Mouse (Mus musculus): ENCODE measurements around the gene Sprn. TPM values are rescaled to one million over a fixed set of nuclear protein-coding genes. Genes with fewer than 3 reads are reported as not detected.

Sprn gene
- polyA plus RNA-seq, 2 experiments = 0.14 to 0.24 TPM

DNA sequence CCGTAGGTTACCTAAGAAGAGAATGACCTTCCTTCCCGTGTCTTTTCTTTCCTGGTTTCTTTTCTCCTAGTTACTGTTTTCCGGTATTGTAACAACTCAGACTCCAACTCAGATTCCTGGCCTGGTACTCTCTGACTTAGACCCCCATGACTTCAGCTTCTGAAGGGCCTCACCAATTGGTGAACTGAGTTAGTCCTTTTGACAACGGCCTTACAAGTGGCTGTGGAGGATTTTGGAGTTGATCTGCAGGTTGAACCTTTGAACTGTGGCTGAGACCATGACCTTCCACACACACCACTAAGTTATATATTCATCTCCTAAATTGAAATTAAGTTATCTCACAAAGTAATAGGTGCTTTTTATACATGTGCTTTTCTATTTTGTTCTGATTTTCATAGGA, 29.5 kb upstream of the Sprn start:
- Histone ChIP-seq H3K27ac (replicated peaks; ENCODE audit: low read depth, low read length) (no peak overlapping the region), H3K27me3 (ENCODE audit: control insufficient read depth, insufficient read depth, low read length) (no peaks in the 10 kb centered on the region), H3K4me1 (ENCODE audit: control insufficient read depth, insufficient read depth, low read length) (no peaks in the 10 kb centered on the region), H3K9ac (ENCODE audit: low read depth, low read length, severe bottlenecking) (no peak overlapping the region), H3K4me2 (replicated peaks; ENCODE audit: low read depth, low read length, severe bottlenecking) (no peak overlapping the region), H3K4me3 (replicated peaks; ENCODE audit: low read length) (no peak overlapping the region), H3K36me3 (ENCODE audit: control insufficient read depth, insufficient read depth, low read length) (no peaks in the 10 kb centered on the region), H3K9me3 (ENCODE audit: control insufficient read depth, low read length) (no peaks in the 10 kb centered on the region)
- no peak for TF ChIP-seq POLR2A (IDR thresholded peaks at IDR 0.05; ENCODE audit: borderline replicate concordance, extremely low read depth, insufficient read depth, insufficient read length)
- WGBS = 87% methylated on average over 4 of the region's 4 CpGs
- DNase-seq (ENCODE audit: low spot score) (no peak), ATAC-seq (ENCODE audit: low FRiP score, low read depth) (no peak)

DNA sequence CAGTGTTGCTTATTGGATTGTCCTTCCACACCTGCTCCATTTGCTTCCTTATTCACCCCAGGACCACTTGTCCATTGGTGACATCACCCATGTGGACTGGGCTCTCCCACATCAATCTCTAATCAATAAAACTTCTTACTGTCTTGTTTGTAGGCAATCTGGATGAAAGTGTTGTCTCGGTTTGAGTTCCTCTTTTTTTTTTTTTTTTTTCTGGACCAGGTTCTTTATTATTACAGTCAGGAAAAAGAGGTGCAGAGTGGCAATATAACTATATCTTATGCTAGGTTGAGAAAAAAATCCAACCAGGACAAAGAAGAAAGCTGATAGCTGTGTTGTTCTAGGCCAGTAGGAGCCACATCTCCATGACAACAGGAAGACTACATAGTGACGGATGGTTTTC, 26.0 kb upstream of the Sprn start:
- Histone ChIP-seq H3K4me2 (replicated peaks; ENCODE audit: low read depth, low read length, severe bottlenecking) (no peak overlapping the region), H3K27ac (replicated peaks; ENCODE audit: low read depth, low read length) (no peak overlapping the region), H3K27me3 (ENCODE audit: control insufficient read depth, insufficient read depth, low read length) (no peaks in the 10 kb centered on the region), H3K9me3 (ENCODE audit: control insufficient read depth, low read length) (no peaks in the 10 kb centered on the region), H3K4me3 (replicated peaks; ENCODE audit: low read length) (no peak overlapping the region), H3K9ac (ENCODE audit: low read depth, low read length, severe bottlenecking) (no peak overlapping the region), H3K4me1 (ENCODE audit: control insufficient read depth, insufficient read depth, low read length) (no peaks in the 10 kb centered on the region), H3K36me3 (ENCODE audit: control insufficient read depth, insufficient read depth, low read length) (no peaks in the 10 kb centered on the region)
- ATAC-seq (ENCODE audit: low FRiP score, low read depth) = no peak
- 86% methylated on average over 2 of the region's 2 CpGs for WGBS
- no peak for TF ChIP-seq POLR2A (IDR thresholded peaks at IDR 0.05; ENCODE audit: borderline replicate concordance, extremely low read depth, insufficient read depth, insufficient read length)
- DNase-seq (ENCODE audit: low spot score) = no peak

DNA sequence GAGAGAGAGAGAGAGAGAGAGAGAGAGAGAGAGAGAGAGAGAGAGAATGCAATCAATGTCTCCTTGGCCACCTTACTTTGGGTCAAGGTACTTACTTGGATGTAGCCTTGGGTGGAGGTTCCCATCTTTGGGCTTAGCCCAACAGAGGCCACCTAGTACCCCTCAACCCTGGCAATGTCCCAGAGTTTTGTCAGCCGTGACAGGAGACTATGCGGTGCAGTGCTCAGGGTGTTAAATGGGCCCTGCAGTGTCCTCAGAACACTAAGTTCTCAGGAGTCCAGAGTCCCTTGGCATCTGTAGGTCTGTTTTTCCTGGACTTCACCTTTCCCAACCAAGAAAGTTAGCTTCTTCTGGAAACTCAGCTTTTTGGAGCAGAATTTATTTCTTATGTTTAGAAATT, 24.5 kb upstream of the Sprn start:
- no peak for DNase-seq (ENCODE audit: low spot score)
- TF ChIP-seq POLR2A (IDR thresholded peaks at IDR 0.05; ENCODE audit: borderline replicate concordance, extremely low read depth, insufficient read depth, insufficient read length) = no peak
- Histone ChIP-seq H3K36me3 (ENCODE audit: control insufficient read depth, insufficient read depth, low read length) (no peaks in the 10 kb centered on the region), H3K4me1 (ENCODE audit: control insufficient read depth, insufficient read depth, low read length) (no peaks in the 10 kb centered on the region), H3K27ac (replicated peaks; ENCODE audit: low read depth, low read length) (no peak overlapping the region), H3K9ac (ENCODE audit: low read depth, low read length, severe bottlenecking) (no peak overlapping the region), H3K27me3 (ENCODE audit: control insufficient read depth, insufficient read depth, low read length) (no peaks in the 10 kb centered on the region), H3K9me3 (ENCODE audit: control insufficient read depth, low read length) (no peaks in the 10 kb centered on the region), H3K4me2 (replicated peaks; ENCODE audit: low read depth, low read length, severe bottlenecking) (no peak overlapping the region), H3K4me3 (replicated peaks; ENCODE audit: low read length) (no peak overlapping the region)
- no peak for ATAC-seq (ENCODE audit: low FRiP score, low read depth)
- 97% methylated on average over 2 of the region's 2 CpGs for WGBS

DNA sequence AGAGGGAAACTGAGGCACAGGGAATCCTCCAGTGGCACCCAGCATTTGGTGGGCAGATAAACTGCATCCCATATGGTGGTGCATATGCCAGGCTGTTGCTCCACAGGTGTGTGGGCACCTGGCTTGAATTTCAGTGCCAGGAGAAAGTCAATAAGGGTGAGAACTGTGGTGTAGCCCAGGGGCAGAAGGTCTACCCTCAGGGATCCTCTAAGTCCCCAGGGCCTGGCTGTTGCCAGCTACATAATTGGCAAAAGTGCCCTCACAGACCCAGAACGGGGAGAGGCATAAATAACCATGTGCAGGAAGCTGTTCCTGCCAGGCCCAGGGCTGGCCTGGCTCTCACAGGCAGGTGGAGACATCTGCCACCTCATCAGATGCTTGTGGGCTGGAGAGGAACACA, 18.3 kb upstream of the Sprn start, which contains the start of gene Olfr523:
Gene Olfr523 (plus strand): TSS at position 282 of the 400 bp plus-strand sequence.
- no peak for TF ChIP-seq POLR2A (IDR thresholded peaks at IDR 0.05; ENCODE audit: borderline replicate concordance, extremely low read depth, insufficient read depth, insufficient read length)
- H3K27ac ChIP-seq (replicated peaks; ENCODE audit: low read depth, low read length) = no peak within 1 kb of the TSS
- H3K4me2 ChIP-seq (replicated peaks; ENCODE audit: low read depth, low read length, severe bottlenecking) = no peak within 1 kb of the TSS
- DNase-seq (ENCODE audit: low spot score) (no peak), ATAC-seq (ENCODE audit: low FRiP score, low read depth) (no peak)
- no peaks in the 10 kb centered on the region for H3K27me3 ChIP-seq (ENCODE audit: control insufficient read depth, insufficient read depth, low read length)
- H3K9me3 ChIP-seq (ENCODE audit: control insufficient read depth, low read length) = no peaks in the 10 kb centered on the region
- whole genome bisulfite sequencing = 21% methylated on average over 1 of the region's 1 CpGs
- no peak within 1 kb of the TSS for H3K9ac ChIP-seq (ENCODE audit: low read depth, low read length, severe bottlenecking)
- no peak within 1 kb of the TSS for H3K4me3 ChIP-seq (replicated peaks; ENCODE audit: low read length)
- H3K36me3 ChIP-seq (ENCODE audit: control insufficient read depth, insufficient read depth, low read length) = no peaks in the 10 kb centered on the region
- H3K4me1 ChIP-seq (ENCODE audit: control insufficient read depth, insufficient read depth, low read length) = no peaks in the 10 kb centered on the region

DNA sequence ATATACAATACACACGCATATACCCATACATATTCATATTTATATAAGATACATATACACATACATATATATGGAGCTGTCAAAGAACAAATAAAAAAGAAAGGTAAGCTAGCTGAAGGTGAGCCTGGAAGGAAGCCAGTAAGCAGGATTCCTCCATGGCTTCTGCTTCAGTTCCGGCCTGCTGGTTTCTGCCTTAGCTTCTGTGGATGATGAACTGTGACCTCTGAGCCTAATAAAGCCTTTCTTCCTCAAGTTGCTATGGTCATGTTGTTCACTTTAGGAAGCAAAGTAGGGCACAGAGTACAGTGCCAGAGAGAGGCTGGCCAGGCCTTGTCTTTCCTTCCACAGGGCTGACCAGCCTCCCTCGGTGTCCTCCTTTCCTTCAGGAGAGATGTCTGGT, 16.2 kb upstream of the Sprn start:
- H3K9ac ChIP-seq (ENCODE audit: low read depth, low read length, severe bottlenecking) = no peak overlapping the region
- ATAC-seq (ENCODE audit: low FRiP score, low read depth) (no peak), DNase-seq (ENCODE audit: low spot score) (no peak)
- no peak for TF ChIP-seq POLR2A (IDR thresholded peaks at IDR 0.05; ENCODE audit: borderline replicate concordance, extremely low read depth, insufficient read depth, insufficient read length)
- no peaks in the 10 kb centered on the region for H3K4me1 ChIP-seq (ENCODE audit: control insufficient read depth, insufficient read depth, low read length)
- no peak overlapping the region for H3K4me3 ChIP-seq (replicated peaks; ENCODE audit: low read length)
- no peaks in the 10 kb centered on the region for H3K36me3 ChIP-seq (ENCODE audit: control insufficient read depth, insufficient read depth, low read length)
- no peaks in the 10 kb centered on the region; the same call in 1 of the 2 replicates for H3K9me3 ChIP-seq (ENCODE audit: control insufficient read depth, low read length)
- no peaks in the 10 kb centered on the region for H3K27me3 ChIP-seq (ENCODE audit: control insufficient read depth, insufficient read depth, low read length)
- WGBS = 93% methylated on average over 3 of the region's 3 CpGs
- H3K4me2 ChIP-seq (replicated peaks; ENCODE audit: low read depth, low read length, severe bottlenecking) = no peak overlapping the region
- H3K27ac ChIP-seq (replicated peaks; ENCODE audit: low read depth, low read length) = no peak overlapping the region

DNA sequence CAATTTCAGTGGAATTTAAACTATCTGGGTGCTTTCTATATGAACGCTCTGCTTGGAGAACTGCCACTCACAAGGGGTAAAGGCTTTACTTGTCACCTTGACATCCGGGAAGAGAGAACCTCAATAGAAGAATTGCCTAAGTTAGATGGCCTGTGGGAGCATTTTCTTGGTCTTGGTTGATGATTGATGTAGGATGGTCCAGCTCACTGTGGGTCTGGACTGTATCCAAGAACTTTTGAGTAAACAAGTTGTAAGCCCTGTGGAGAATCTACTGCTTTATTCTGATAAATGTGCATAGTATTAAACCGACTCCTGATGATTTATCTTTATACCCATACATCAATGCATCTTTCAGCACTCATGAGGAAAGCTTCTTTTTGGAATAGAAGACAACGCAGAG, 14.7 kb upstream of the Sprn start:
- Histone ChIP-seq H3K27ac (replicated peaks; ENCODE audit: low read depth, low read length) (no peak overlapping the region), H3K4me1 (ENCODE audit: control insufficient read depth, insufficient read depth, low read length) (no peaks in the 10 kb centered on the region), H3K9ac (ENCODE audit: low read depth, low read length, severe bottlenecking) (no peak overlapping the region), H3K4me3 (replicated peaks; ENCODE audit: low read length) (no peak overlapping the region), H3K27me3 (ENCODE audit: control insufficient read depth, insufficient read depth, low read length) (no peaks in the 10 kb centered on the region), H3K36me3 (ENCODE audit: control insufficient read depth, insufficient read depth, low read length) (no peaks in the 10 kb centered on the region), H3K9me3 (ENCODE audit: control insufficient read depth, low read length) (no peaks in the 10 kb centered on the region; the same call in 1 of the 2 replicates), H3K4me2 (replicated peaks; ENCODE audit: low read depth, low read length, severe bottlenecking) (no peak overlapping the region)
- no peak for TF ChIP-seq POLR2A (IDR thresholded peaks at IDR 0.05; ENCODE audit: borderline replicate concordance, extremely low read depth, insufficient read depth, insufficient read length)
- WGBS = 79% methylated on average over 4 of the region's 4 CpGs
- DNase-seq (ENCODE audit: low spot score) (no peak), ATAC-seq (ENCODE audit: low FRiP score, low read depth) (no peak)

All from limb, embryonic 14.5 days (tissue).